Mouse (Mus musculus): ENCODE results near the gene Ccn2.

DNA sequence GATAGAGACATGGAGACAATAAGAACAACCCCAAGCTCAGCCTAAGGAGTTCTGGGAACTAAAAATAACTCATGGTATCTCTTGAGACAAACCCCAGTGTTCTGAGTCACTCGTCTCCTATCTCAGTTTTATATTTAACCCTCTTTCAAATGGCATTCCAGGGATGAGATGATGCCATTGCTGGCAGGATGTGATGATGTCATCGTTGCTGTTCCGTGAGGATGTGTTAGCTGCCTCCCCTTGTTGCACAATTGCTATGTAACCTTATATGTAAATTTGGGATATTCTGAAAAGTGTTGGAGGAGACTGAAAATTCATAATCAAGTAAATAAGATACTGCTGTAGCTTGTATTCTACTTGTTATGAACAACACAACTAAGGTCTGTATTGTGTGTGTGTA is 14.2 kb upstream of the Ccn2 start:
- TF ChIP-seq POLR2A (IDR thresholded peaks at IDR 0.05; ENCODE audit: borderline replicate concordance, insufficient read depth, low read length) (no peak), CTCF (IDR thresholded peaks at IDR 0.05; ENCODE audit: borderline replicate concordance, insufficient read depth, low read depth, low read length) (no peak)

Measured in cerebellum, adult 2 months (tissue).